Mouse (Mus musculus) hindbrain, embryonic 11.5 days (tissue): ENCODE measurements around the gene Cartpt. TPM values are rescaled to one million over a fixed set of nuclear protein-coding genes. Genes with fewer than 3 reads are reported as not detected.

Experiments used
- ATAC-seq: fragments of 200-750 bp; cut with Nextera tagmentation; 2 replicates; pipeline ENCODE4 v1.8.0; 2017; ENCODE audit warnings: mild to moderate bottlenecking, moderate TSS enrichment, moderate library complexity; ENCODE audit not compliant: low FRiP score
- DNase-seq: peaks from one replicate; pipeline ENCODE4 v3.0.0-alpha.2; 2015; ENCODE audit warnings: low spot score
- H3K27ac ChIP-seq: fragments of 300-500 bp; sonication (generic); 2 replicates; pipeline ENCODE4 v1.5.1; 2014; ENCODE audit warnings: mild to moderate bottlenecking, low read depth, low read length
- H3K27me3 ChIP-seq: fragments of 300-500 bp; sonication (generic); 2 replicates; pipeline ENCODE4 v1.6.1; 2014; ENCODE audit warnings: mild to moderate bottlenecking, low read length, moderate library complexity, mixed read lengths; ENCODE audit not compliant: control insufficient read depth, insufficient read depth
- H3K36me3 ChIP-seq: fragments of 300-500 bp; sonication (generic); 2 replicates; pipeline ENCODE4 v1.6.1; 2014; ENCODE audit warnings: mild to moderate bottlenecking, low read length, moderate library complexity, mixed read lengths; ENCODE audit not compliant: control insufficient read depth, insufficient read depth
- H3K4me1 ChIP-seq: fragments of 300-500 bp; sonication (generic); replicated peaks from 2 replicates; pipeline ENCODE4 v1.6.1; 2014; ENCODE audit warnings: low read length, mixed read lengths; ENCODE audit not compliant: control insufficient read depth, insufficient read depth
- H3K4me2 ChIP-seq: fragments of 300-500 bp; sonication (generic); replicated peaks from 2 replicates; pipeline ENCODE4 v1.6.1; 2014; ENCODE audit warnings: mild to moderate bottlenecking, low read depth, low read length
- H3K4me3 ChIP-seq: fragments of 300-500 bp; sonication (generic); 2 replicates; pipeline ENCODE4 v1.5.1; 2014; ENCODE audit warnings: low read depth, low read length
- H3K9ac ChIP-seq: fragments of 300-500 bp; sonication (generic); 2 replicates; pipeline ENCODE4 v1.6.1; 2014; ENCODE audit warnings: low read depth, low read length
- H3K9me3 ChIP-seq: fragments of 300-500 bp; sonication (generic); 2 replicates; pipeline ENCODE4 v1.6.1; 2016; ENCODE audit warnings: low read length; ENCODE audit not compliant: control insufficient read depth
- WGBS: fragments of 180-500 bp; shearing (Covaris S2); extraction: QIAGEN DNeasy Blood & Tissue Kit; methylation state at CpG from one replicate; pipeline ENCODE4 v1.1.7; 2014; 5-methylcytosine and 5-hydroxymethylcytosine counted together
- polyA plus RNA-seq: library from polyadenylated mRNA; unstranded; fragments of >200 nt; fragmentation: Nextera tagmentation; extraction: Ambion mirVana; gene quantifications from 2 replicates; pipeline ENCODE4 v1.2.1, GENCODE M21; 2014

Gene Cartpt
- polyA plus RNA-seq, 1 experiment from 2014 or later: 32.8 TPM

DNA sequence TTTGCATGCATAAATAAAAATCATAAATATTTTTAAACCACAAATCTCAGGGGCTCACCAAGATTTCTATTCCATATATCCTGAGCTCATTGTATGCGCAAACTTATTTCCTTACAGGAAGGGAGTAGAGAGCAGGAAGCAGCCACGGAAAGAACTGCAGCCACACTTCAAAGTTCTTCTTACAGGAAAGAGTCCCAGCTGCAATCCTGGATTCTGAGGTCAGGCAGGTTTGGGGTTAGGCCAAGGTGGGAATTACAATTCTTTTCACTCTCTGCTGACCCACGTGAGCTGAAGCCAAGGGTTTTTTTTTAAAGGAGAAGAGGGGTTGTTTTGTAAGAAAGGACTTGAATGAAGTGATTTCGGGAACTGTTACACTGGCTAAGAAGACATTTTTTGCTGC, 49.9 kb downstream of the Cartpt start:
- Histone ChIP-seq H3K27ac (no peak overlapping the region), H3K4me1 (no peaks in the 10 kb centered on the region), H3K4me2 (no peak overlapping the region), H3K36me3 (no peaks in the 10 kb centered on the region), H3K9ac (no peak overlapping the region), H3K27me3 (no peaks in the 10 kb centered on the region), H3K9me3 (no peaks in the 10 kb centered on the region), H3K4me3 (no peak overlapping the region)
- ATAC-seq (no peak), DNase-seq (no peak)
- WGBS: 63% methylated on average over 4 of the region's 4 CpGs

DNA sequence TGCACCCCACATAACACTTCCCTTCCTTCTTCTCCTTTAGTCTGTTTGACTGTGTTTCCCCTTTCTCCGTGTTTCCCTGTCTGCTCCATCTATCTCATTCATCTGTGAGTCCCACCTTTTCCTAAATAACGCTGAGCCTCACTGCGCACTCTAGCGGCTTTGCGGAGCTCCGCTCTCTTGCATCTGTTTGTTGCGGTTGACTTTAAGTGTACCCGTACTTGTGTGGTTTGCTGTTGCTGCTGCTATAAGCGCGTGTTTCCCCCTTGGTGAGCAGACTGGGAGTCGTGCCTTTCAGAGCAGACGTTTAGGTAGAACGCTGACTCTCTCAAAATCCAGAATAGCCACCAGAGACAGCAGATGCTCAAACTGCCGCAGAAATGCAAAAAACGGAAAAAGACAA, 51.3 kb downstream of the Cartpt start:
- peak; percentile 54 for DNase-seq
- H3K36me3 ChIP-seq: no peaks in the 10 kb centered on the region
- H3K9me3 ChIP-seq: no peaks in the 10 kb centered on the region
- ATAC-seq: no peak
- no peak overlapping the region for H3K4me3 ChIP-seq
- no peak overlapping the region for H3K4me2 ChIP-seq
- 28% methylated on average over 15 of the region's 15 CpGs for WGBS
- no peaks in the 10 kb centered on the region for H3K4me1 ChIP-seq
- H3K27ac ChIP-seq: no peak overlapping the region
- H3K9ac ChIP-seq: no peak overlapping the region
- no peaks in the 10 kb centered on the region for H3K27me3 ChIP-seq

Other genes with a start within 250 kb of the Cartpt start
- gene Mccc2, start 114.5 kb upstream of the Cartpt start, polyA plus RNA-seq: 34.6 and 36.5 TPM in 2 replicates
- 23.0 and 31.6 TPM in 2 replicates for gene Bdp1, start 203.0 kb upstream of the Cartpt start, polyA plus RNA-seq
- gene Serf1, start 206.9 kb upstream of the Cartpt start, polyA plus RNA-seq: 264 and 267 TPM in 2 replicates
- 78.4 and 82.6 TPM in 2 replicates for gene Smn1, start 223.8 kb upstream of the Cartpt start, polyA plus RNA-seq